Mouse (Mus musculus) mouse trophoblast stem cell (cell line): ENCODE measurements at regions not wholly inside any gene's neighbourhood (a gene's known extent, or its start where the extent isn't known, plus 50 kb on each side); places are given as distances from the start of the nearest gene placed in this dataset.

Experiments
- in situ Hi-C, 2 experiments: fragments of 300-500 bp; cut with MseI, MboI; formaldehyde crosslinking; loops; 2 replicates in 1 of 2; 3 replicates in 1 of 2; pipeline ENCODE4 v1.15.1; 2025

- in situ Hi-C loops, result no loop called here
Measured at GRCm38 (mm10) chr5:64534947-64535346, 268.2 kb upstream of the Klf3 start.

GRCm38 (mm10) chr5:64535546-64535945 is 267.6 kb upstream of the Klf3 start:
- in situ Hi-C loops, result no loop called here

DNA sequence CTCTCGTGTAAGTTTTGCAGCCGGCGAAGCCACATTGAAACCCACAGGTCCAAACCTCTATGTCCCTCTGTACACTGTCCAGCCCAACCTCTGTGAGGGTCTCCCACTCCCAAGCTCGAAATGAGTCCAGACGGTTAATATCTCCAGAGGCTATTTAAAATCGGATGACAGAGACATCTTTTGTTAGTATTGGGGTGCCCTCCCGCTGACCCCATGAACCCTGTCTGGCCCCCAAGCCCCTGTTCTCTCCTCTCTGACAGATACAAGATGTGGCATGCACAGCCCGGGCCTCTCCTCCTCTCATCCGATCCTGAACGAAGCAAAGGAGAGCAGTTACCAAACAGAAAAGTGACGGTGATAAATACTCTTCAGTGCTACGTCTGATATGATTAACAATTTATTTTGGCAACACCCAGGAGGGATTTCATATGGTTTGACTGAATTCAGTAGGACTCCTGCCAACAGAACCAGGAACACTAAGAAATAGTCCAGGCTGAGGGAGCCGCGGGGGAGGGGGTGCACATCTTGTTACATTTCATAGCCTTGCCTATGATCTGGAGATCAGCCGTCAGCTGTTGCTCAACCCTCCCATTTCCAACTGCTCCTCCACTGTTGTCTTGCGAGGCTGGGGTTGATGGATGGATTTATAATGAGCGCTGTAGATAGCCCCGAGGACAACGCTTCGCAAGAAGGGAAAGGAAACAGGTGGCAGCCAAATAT is 266.6 kb upstream of the Klf3 start:
- in situ Hi-C loops, result no loop called here

DNA sequence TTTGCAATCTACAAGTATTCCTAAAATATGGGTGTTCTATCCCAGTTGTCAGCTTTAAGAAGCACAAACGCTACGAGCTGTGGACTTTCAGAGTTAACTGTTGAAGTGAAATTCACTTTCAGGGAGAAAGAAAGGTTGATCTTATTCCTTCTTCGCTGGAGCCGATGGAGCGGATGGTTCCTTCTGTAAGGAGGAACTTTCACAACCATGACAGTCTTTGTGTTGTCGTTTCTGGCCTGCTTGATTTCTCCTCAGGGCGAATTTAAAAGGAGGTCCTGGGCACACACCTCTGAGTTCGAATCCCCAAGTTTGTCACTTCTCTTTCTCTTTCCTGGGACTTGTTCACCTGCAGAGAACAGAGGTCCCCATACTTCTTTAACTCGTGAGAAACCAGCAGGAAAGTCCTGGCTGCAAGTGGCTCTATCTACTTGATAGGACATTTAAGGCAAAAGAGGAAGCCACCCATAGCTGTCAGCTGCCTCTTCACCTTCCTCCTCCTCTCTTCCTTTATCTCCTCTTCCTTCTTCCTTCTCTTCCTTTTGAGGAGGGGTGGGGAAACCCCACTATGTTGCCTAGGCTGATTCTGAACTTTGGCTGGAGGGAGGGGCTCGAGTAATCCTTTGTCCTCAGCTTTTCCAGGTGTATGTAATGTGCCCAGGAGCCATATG is 265.9 kb upstream of the Klf3 start:
- in situ Hi-C loops, result no loop called here

GRCm38 (mm10) chr5:64541765-64542164 is 261.4 kb upstream of the Klf3 start:
- in situ Hi-C loops, result no loop called here

DNA sequence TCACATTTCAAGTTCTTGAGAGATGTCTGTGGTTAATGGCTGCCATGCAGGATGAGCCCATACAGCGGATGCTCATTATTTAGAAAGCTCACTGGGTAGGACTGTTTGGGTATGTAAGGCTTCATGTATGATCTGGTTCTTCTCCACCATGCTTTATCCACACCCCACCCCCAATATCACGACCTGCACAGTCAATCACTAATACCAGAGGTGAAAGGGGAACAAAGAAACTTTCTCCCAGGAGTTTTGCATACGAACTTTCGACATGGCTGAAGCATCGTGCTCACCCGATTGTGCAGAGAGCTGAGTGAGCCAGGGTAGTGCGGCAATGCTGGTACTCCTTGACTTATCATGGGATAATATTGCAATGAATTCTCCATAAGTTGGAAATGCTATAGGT is 247.3 kb upstream of the Klf3 start:
- in situ Hi-C loops, result no loop called here

DNA sequence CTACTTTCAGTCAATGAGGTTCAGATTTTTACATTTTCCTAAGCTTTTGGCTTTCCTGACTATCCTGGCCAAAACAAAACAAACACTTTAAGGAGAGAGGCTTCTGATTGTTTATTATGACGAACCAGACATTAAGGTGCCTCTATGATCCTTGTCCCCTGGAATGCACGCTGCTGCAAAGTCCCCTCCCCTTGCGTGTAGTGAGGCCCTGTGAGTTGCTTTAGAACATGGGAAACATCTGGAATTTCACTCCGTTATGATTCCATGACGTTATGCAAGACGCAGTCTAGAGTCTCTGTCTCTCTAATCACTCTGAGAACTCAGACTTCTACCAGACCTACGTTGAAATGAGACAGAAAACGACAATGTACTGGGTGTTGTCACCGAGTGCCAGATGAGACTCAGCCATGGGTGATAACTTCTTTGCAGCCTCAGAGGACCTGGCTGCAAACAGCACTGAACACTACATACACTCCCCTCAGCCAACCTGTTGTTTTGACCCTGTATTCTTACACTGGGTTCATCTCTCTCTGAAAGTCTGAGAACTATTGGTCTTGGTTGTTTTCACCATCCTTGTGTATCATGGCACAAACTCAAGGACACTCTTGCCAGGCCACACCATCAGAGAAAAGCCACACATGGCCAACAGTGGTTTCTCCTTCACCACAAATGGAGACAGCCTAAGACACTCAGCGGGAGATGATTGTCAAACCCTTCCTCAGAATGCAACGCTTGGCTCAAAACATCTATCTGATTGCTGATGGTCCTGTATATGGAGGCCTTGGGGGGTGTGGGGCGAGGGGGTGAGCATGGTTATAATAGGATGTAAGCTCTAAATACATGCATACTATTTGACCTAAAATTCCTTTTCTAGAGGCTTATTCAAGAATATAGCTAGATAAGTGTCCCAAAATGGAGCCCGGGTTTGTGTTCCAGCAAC is 236.5 kb upstream of the Klf3 start:
- in situ Hi-C loops, result no loop called here

DNA sequence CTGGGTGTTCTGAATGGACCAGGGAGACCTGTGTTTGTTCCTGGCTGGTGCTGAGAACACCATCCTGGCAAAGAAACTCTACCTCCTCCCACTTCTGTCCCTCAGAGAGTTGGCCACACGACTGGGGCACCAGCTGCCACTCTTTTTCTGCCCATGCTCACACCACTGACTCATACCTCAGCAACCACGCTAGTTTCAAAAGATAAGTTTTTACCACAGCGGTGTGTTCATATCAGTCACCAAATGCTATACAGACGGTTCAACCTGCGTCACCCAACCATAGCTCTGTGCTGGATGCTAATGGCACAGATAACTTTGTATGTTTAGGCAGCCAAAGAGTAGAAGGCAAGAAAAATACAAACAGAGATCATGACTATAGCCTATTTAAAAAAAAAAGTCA is 235.4 kb upstream of the Klf3 start:
- in situ Hi-C loops, result no loop called here

GRCm38 (mm10) chr5:64568294-64568693 is 234.9 kb upstream of the Klf3 start:
- in situ Hi-C loops, result no loop called here

DNA sequence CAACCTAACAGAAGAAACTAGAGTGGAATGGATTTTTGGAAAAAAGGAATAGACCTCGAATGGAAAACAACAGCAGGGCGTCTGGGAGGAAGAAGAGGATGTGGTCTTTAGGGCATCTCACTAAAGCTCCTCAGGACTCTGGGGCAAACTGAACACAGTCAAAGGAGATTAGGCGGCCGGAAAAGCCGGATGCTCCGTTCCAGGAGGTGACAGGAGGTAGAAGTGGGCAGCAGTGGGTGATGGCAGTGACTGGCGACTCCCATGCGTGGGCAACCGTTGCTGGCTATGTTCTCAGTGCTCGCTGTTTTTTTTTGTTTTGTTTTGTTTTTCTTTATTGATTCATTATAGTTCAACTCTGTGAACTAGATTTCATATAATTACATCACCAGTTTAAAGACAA is 228.8 kb upstream of the Klf3 start:
- in situ Hi-C loops, result no loop called here

DNA sequence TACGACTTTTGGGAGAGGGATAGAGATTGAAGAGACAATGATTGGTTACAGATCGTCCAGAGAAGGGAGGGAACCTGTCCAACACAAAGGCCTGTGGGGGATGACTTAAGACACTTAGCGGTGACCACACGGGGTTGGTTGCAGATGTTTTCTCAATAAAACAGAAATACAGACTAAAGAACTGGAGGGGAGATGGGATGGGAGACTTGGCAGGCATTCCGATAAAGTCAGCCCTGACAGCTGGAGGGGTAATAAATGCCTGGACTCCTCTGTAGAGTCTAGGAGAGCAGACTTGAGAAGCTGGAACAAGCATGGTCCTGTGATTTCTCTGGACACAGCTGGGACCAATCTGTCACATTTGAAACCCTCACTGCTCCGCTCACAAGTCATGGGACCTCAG is 227.3 kb upstream of the Klf3 start:
- in situ Hi-C loops, result no loop called here

DNA sequence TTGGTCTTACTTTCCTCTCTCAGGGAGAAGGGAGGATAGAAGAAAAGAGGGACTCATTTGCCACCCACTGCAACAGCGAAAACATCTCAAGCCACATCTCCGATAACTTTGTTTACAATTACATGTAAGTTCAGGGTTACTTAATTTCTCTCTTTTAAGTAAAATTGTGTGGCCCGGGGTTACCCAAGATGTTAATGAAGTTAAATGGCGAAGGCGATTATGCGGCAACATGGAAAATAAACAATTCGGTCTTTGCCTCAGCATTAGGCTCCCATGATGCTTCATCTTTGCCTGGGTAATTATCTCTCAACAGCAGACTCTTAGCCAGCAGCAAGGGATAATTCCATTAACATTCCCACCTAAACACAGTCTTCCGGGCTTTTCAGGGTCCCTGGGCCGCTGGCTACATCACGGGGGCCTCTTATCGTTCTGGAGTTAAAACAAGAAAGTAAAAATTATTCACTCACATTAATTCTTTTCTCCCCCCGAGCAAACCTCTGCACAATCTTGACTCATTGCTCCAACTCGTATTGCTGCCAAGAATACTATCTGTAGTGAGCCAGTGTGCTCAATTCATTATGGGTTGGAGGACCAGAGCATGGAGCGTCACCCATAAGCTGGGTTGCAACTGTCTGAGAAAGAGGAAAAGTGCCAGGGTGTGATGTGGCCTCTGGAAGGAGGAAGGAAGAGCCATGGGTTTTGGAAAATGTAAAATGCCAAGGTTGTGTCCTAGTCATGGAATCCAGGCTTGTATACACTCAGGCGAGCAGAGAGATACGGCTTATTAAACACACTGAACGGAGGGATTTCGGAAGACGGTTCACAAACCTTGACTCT is 226.5 kb upstream of the Klf3 start:
- in situ Hi-C loops, result no loop called here

DNA sequence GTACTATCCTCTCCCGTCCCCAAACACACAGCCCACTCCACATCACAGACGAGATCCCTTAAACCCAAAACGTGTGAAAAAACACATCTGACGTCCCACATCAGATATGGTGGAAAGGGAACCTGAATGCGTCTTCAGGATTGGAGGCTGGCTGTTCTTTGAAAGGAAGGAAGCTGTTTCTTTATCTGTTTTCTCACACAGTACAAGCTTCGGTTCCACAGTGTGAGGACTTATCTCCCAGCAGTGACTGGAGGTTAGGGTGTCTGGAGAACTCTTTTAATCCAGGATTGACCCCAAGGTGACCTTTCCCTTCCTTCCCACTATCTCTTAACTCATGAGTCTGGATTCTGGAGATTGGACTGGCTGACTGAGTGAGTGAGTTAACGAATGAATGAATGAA is 225.8 kb upstream of the Klf3 start:
- in situ Hi-C loops, result no loop called here

DNA sequence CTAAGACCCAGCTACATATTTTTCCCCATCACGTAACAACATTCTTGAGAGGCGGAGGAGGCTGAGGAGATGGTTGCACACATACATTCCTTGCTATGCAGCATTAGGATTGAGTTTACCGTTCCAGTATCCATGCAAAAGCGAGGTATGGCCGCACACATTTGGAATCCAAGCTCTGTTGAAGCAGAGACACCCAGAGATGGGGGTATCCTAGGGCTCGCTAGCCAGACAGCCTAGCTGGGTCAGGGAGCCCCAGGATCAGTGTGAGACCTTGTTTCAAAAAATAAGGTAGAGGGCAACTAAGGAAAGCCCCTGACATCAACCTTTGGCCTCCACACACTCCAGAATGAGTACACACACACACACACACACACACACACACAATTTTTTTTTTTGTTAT is 224.7 kb upstream of the Klf3 start:
- in situ Hi-C loops, result no loop called here

GRCm38 (mm10) chr5:64579086-64579485 is 224.1 kb upstream of the Klf3 start:
- in situ Hi-C loops, result no loop called here

GRCm38 (mm10) chr5:64579494-64580339 is 223.5 kb upstream of the Klf3 start:
- in situ Hi-C loops, result no loop called here

GRCm38 (mm10) chr5:64580340-64580723 is 222.9 kb upstream of the Klf3 start:
- in situ Hi-C loops, result no loop called here

DNA sequence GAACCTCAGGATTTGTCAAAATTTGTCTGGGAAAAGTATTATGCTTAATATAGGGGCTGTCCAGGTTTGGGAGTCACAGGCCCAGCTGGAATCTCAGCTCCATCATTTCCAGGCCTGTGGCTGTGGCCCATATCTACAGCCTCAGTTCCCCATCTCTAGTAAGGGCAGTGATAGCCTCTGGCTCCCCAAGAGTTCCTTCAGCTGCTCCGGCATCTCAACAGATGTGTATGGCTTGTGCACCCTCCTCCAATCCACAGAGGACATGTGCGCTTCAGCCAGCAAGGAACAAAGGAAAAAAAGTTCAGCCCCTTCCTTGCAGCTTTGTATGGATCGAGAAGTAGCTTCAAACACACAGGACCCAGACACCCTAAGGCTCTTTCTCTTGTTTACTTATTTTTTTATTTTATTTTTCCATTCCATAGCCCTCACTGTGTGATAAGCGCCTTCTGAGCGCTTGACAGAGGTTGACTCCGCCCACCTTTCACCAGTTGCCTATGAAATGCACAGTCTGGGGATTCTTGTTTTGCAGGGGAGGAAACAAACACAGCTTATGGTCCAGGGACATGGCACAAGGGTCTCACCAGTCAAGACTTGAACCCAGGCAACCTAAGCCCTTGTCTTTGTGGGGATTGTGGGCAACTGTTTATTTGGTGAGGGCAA is 222.3 kb upstream of the Klf3 start:
- in situ Hi-C loops, result no loop called here

- in situ Hi-C loops, result no loop called here
Measured at GRCm38 (mm10) chr5:64581461-64581860, 221.7 kb upstream of the Klf3 start.

DNA sequence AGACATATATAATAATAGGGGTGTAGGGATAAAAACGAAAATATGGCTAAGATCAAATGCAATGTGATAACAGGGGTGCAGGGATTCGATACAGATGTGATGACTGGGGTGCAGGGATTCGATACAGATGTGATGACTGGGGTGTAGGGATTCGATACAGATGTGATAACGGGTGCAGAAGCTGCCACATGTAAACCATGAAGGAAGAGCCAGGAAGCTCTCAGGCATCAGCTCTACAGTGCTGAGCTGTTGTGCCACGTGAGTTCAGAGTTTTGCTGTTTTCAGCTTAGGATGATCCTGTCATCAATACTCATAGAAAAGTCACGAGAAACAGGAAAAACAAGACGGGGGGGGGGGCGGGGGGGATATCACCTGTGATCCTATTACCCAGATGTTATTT is 221.2 kb upstream of the Klf3 start:
- in situ Hi-C loops, result no loop called here
